Mouse (Mus musculus) spleen, adult 2 months (tissue): ENCODE data around the gene Tyro3. TPM values are rescaled to one million over a fixed set of nuclear protein-coding genes. Genes with fewer than 3 reads are reported as not detected.

Experiments
- DNase-seq, 2 experiments: peaks; one replicate each; pipeline versions ENCODE4 v3.0.0 to v3.0.0-alpha.2; 2012 to 2021; ENCODE audit warnings: low spot score in 2 of 2, low read depth in 1 of 2
- H3K27ac ChIP-seq: fragments of 200-500 bp; 2 replicates; pipeline ENCODE4 v1.5.1; 2012; ENCODE audit warnings: low read length, inconsistent platforms; ENCODE audit not compliant: insufficient read depth
- H3K27me3 ChIP-seq: fragments of 200-500 bp; 2 replicates; pipeline ENCODE4 v1.6.1; 2012; ENCODE audit warnings: mild to moderate bottlenecking, moderate library complexity, low read length, inconsistent platforms; ENCODE audit not compliant: control insufficient read depth, insufficient read depth
- H3K36me3 ChIP-seq: fragments of 200-500 bp; 2 replicates; pipeline ENCODE4 v1.6.1; 2012; ENCODE audit warnings: mild to moderate bottlenecking, low read length, inconsistent platforms; ENCODE audit not compliant: control insufficient read depth, insufficient read depth
- H3K4me1 ChIP-seq: fragments of 200-500 bp; 2 replicates; pipeline ENCODE4 v1.6.1; 2011; ENCODE audit warnings: inconsistent platforms; ENCODE audit not compliant: control insufficient read depth, insufficient read depth, insufficient read length
- H3K4me3 ChIP-seq: fragments of 200-500 bp; 2 replicates; pipeline ENCODE4 v1.5.1; 2011; ENCODE audit warnings: mild to moderate bottlenecking, inconsistent platforms; ENCODE audit not compliant: insufficient read depth, insufficient read length; ENCODE audit errors: extremely low read depth
- CTCF ChIP-seq: fragments of 200-500 bp; IDR thresholded peaks from 2 replicates; pipeline ENCODE4 v1.5.1; 2011; ENCODE audit warnings: mild to moderate bottlenecking, inconsistent platforms; ENCODE audit not compliant: insufficient read depth, insufficient read length, insufficient replicate concordance; ENCODE audit errors: extremely low read depth
- POLR2A ChIP-seq: fragments of 200-500 bp; IDR thresholded peaks from 2 replicates; pipeline ENCODE4 v1.6.1; 2011; ENCODE audit warnings: low read depth, low read length, inconsistent platforms
- WGBS: fragments of 180-500 bp; shearing (Covaris S2); methylation state at CpG from one replicate; pipeline ENCODE4 v1.1.7; 2018; 5-methylcytosine and 5-hydroxymethylcytosine counted together
- polyA plus RNA-seq: library from polyadenylated mRNA; depleted of rRNA; stranded (reverse); fragments of >200 nt; gene quantifications from 2 replicates; pipeline ENCODE4 v1.2.3, GENCODE M21; 2012

Gene Tyro3
- polyA plus RNA-seq, 1 experiment = 1.7 TPM

GRCm38 (mm10) chr2:119814376-119814933 is 16.9 kb downstream of the Tyro3 start:
- Histone ChIP-seq H3K4me3 (no peak overlapping the region), H3K27me3 (no peaks in the 10 kb centered on the region), H3K4me1 (no peaks in the 10 kb centered on the region), H3K36me3 (no peaks in the 10 kb centered on the region), H3K27ac (no peak overlapping the region)
- no peak for TF ChIP-seq CTCF
- TF ChIP-seq POLR2A = no peak
- DNase-seq = no peak
- 73% methylated on average over 7 of the region's 7 CpGs for WGBS

GRCm38 (mm10) chr2:119816611-119817010 is 19.1 kb downstream of the Tyro3 start:
- Histone ChIP-seq H3K27me3 (no peaks in the 10 kb centered on the region), H3K27ac (no peak overlapping the region), H3K4me1 (no peaks in the 10 kb centered on the region), H3K36me3 (no peaks in the 10 kb centered on the region), H3K4me3 (no peak overlapping the region)
- 96% methylated on average over 13 of the region's 13 CpGs for WGBS
- TF ChIP-seq CTCF (no peak), POLR2A (no peak)
- no peak for DNase-seq

- no peak for DNase-seq
- WGBS = 91% methylated on average over 5 of the region's 5 CpGs
Observed at GRCm38 (mm10) chr2:119817047-119817446, 19.5 kb downstream of the Tyro3 start.

GRCm38 (mm10) chr2:119818668-119819272 is 21.2 kb downstream of the Tyro3 start:
- DNase-seq = no peak
- no peak for TF ChIP-seq CTCF
- no peak for TF ChIP-seq POLR2A
- no peaks in the 10 kb centered on the region for H3K36me3 ChIP-seq
- no peaks in the 10 kb centered on the region for H3K4me1 ChIP-seq
- H3K4me3 ChIP-seq = no peak overlapping the region
- H3K27me3 ChIP-seq = no peaks in the 10 kb centered on the region
- 72% methylated on average over 9 of the region's 9 CpGs for WGBS
- H3K27ac ChIP-seq = no peak overlapping the region

More at GRCm38 (mm10) chr2:119817047-119817446, 19.5 kb downstream of the Tyro3 start:
- H3K27me3 ChIP-seq = no peaks in the 10 kb centered on the region
- no peak overlapping the region for H3K4me3 ChIP-seq
- no peaks in the 10 kb centered on the region for H3K36me3 ChIP-seq
- no peak overlapping the region for H3K27ac ChIP-seq
- TF ChIP-seq POLR2A = no peak
- no peaks in the 10 kb centered on the region for H3K4me1 ChIP-seq

- TF ChIP-seq CTCF = no peak
- TF ChIP-seq POLR2A = no peak
- no peak for DNase-seq
- H3K4me3 ChIP-seq = no peak overlapping the region
- 91% methylated on average over 9 of the region's 9 CpGs for WGBS
- no peaks in the 10 kb centered on the region for H3K27me3 ChIP-seq
- no peak overlapping the region for H3K27ac ChIP-seq
- no peaks in the 10 kb centered on the region for H3K4me1 ChIP-seq
- H3K36me3 ChIP-seq = no peaks in the 10 kb centered on the region
Observed at GRCm38 (mm10) chr2:119821136-119821535, 23.6 kb downstream of the Tyro3 start.

- Histone ChIP-seq H3K27ac (no peak overlapping the region), H3K4me1 (no peaks in the 10 kb centered on the region), H3K27me3 (no peaks in the 10 kb centered on the region), H3K36me3 (no peaks in the 10 kb centered on the region), H3K4me3 (no peak overlapping the region)
- TF ChIP-seq POLR2A = no peak
- no peak for TF ChIP-seq CTCF
- no peak for DNase-seq
- WGBS = 75% methylated on average over 2 of the region's 2 CpGs
Observed at GRCm38 (mm10) chr2:119830579-119830978, 33.0 kb downstream of the Tyro3 start.

GRCm38 (mm10) chr2:119834231-119834630 is 36.7 kb downstream of the Tyro3 start:
- DNase-seq = no peak
- Histone ChIP-seq H3K27ac (no peak overlapping the region), H3K36me3 (no peaks in the 10 kb centered on the region), H3K27me3 (no peaks in the 10 kb centered on the region; the same call in 1 of the 2 replicates), H3K4me3 (no peak overlapping the region), H3K4me1 (no peaks in the 10 kb centered on the region)
- TF ChIP-seq CTCF (no peak), POLR2A (no peak)
- 86% methylated on average over 4 of the region's 4 CpGs for WGBS
